Mouse (Mus musculus) induced T-regulatory cell, adult 2 months (primary cell): ENCODE measurements around the gene Dlx2.

ENCODE experiments used
- DNase-seq: peaks from one replicate; pipeline ENCODE4 v3.0.0-alpha.2; 2012; ENCODE audit warnings: low read depth

The Dlx2 gene

GRCm38 (mm10) chr2:71540611-71541417, 5.7 kb downstream of the Dlx2 start:
- DNase-seq, result peak; percentile 14

DNA sequence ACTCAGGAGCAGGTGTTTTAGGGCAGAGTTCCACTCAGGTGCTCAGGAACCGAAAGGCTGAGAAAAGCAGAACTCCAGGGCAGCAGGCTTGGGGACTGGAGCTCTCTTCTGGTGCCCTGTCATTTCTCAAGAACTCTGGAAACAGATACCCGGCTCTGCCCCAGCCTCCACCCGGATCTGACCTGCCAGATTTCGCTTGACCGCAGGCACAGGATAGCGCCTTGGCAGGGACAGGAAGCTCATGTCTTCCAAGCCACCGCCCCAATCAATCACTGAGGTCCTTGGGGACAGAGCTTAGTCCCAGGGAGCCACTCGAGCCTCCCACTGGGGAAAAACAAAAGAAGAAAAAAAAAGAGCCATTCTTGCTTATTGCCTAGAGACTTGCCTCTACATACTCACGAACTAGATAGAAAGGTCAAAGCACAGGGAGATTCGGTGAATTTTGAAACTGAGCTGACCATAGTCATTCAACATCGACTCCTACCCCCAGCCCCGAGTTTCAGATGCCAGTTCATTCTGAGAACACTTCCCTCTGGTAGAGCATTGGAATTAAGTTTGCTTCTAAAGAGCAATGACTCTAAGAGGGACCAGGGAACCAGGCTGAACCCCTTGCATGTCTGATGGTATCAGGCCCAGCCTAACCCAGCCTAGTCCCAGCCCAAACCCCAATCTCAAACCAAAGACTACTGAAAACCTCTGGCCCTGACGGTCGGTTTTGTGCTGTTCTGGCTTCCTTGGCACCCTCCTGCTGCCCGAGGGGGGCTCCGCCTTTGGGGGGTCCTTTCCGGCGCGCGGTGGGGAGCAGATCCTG, 12.1 kb downstream of the Dlx2 start:
- DNase-seq, result peak; percentile 27

- peak; percentile 10 for DNase-seq
These were observed 13.5 kb downstream of the Dlx2 start for GRCm38 (mm10) chr2:71533094-71533493.

DNA sequence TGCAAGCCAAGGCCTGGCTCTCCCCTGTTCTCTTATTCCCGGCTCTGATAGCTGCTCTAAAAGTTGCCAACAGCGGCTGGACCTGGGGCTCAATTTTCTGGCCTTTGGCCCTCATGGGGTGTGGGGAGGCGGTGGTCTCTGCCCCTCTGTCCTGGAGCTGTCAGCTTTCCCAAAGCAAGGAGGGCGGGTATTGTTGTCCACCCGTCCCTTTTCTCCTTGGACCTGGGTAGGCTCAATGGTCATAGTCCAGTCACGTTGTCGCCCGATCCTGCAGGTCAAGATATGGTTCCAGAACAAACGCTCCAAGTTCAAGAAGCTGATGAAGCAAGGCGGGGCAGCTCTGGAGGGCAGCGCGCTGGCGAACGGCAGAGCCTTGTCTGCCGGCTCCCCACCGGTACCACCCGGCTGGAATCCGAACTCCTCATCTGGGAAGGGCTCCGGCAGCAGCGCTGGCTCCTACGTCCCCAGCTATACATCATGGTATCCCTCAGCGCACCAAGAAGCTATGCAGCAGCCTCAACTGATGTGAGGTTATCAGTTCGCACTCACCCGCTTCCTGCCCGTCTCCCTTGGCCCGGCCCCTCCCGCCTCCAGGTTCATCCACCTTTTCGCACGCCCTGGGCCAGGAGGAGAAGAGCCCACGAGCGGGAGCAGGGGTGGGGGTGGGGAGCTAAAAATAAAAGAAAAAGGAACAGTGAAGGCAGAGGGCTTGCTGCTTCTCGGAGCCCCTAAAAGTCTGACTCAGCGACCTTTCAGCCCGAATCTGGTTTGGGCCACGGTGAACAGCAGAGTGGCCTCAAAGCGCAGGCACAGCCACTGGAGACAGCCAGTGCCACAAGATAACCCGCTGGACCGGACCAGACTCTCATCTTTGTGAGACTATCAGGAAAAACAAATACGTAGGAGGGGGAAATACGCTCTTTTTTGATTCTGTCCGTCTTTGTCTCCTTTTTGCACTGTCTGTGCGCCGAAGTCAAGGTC, 14.3 kb downstream of the Dlx2 start:
- DNase-seq, result peak; percentile 39

- DNase-seq, result no peak
These were observed 15.4 kb downstream of the Dlx2 start for GRCm38 (mm10) chr2:71531124-71531590.

DNA sequence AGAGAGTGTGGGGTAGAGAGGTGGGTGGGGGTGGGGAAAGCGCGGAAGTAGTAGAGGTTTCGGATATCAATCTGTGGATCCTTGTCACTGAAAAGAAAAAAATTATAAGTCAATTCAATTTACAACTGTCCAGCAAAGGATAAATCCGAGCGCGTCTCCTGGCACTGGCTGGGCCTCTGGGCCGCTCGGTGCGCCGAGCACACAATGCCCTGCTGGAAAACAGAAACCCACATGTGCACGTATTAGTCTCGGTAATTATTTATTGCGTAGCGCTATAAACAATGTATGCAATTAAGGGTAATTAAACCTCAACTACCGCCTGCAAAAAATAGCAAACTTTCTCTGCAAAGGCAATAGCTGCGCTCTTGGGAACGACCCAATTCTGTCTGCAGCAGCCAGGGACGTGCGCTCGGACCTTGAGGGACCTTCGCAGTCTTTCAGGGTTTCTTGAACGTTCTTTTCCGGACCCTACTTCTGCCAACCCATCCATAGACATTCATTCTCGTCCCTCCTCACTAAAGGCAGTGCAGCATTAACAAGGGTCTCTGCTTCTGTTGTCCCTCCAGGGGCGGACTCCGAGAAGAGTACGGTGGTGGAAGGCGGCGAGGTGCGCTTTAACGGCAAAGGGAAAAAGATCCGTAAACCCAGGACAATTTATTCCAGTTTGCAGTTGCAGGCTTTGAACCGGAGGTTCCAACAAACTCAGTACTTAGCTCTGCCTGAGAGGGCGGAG, 16.0 kb downstream of the Dlx2 start:
- DNase-seq, result peak; percentile 44

DNA sequence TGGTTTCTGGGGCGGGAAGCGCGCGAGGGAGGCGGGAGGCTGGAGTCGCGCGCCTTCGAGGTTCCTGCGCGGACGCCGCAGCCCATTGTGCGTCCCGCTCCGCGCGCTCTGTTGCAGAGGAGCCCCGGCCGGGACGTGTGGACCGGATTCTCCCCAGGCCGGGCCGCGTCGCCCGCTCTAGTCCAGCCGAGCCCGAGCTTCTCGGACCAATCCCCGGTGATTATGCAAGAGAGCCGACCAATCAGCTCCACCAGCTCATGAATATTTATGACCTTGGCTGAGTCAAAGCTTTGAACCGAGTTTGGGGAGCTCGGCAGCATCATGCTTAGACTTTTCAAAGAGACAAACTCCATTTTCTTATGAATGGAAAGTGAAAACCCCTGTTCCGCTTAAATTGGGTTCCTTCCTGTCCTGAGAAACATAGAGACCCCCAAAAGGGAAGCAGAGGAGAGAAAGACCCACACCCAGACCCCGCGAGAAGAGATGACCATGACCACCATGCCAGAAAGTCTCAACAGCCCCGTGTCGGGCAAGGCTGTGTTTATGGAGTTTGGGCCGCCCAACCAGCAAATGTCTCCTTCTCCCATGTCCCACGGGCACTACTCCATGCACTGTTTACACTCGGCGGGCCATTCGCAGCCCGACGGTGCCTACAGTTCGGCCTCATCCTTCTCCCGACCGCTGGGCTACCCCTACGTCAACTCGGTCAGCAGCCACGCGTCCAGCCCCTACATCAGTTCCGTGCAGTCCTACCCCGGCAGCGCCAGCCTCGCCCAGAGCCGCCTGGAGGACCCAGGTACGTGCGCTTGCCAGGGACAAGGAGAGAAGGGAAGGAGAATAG, 16.8 kb downstream of the Dlx2 start:
- DNase-seq, result peak; percentile 84

- no peak for DNase-seq
These were observed 17.6 kb downstream of the Dlx2 start for GRCm38 (mm10) chr2:71528714-71529510.

DNA sequence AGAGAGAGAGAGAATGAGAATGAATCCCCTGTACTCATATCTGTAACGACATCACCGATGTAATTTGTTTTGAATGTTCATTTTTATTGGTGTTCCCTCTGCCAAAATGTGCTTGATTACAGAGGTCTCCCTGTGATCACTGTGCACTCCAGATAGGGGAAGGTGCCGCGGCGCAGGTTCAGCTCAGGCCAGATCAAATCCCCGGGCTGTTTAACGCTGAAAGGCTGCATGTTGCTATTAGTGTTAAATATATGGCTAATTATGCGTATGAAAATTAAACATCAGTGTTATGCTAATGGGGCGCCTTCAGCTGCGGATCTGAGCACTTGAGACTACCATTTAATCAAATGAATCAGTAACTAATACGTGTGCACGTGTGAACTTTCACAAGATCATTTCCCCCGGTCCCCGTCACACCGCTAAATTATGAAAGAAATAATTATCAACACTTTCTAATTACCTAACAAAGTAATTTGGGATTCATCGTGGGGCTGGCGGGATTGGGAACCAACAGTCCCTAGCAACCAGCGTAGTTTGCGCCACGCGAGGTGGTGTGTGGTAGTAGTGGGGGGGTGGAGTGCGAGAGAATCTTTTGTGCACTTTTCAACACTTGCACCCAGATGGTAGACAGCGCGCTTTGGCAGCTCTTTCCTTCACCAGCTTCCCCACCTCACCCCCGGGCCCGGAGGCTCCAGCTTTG, 18.4 kb downstream of the Dlx2 start, which contains the start of gene Dlx1:
Gene Dlx1 (plus strand): TSS at position 100 of the 700 bp plus-strand sequence.
- peak; percentile 48 for DNase-seq

DNA sequence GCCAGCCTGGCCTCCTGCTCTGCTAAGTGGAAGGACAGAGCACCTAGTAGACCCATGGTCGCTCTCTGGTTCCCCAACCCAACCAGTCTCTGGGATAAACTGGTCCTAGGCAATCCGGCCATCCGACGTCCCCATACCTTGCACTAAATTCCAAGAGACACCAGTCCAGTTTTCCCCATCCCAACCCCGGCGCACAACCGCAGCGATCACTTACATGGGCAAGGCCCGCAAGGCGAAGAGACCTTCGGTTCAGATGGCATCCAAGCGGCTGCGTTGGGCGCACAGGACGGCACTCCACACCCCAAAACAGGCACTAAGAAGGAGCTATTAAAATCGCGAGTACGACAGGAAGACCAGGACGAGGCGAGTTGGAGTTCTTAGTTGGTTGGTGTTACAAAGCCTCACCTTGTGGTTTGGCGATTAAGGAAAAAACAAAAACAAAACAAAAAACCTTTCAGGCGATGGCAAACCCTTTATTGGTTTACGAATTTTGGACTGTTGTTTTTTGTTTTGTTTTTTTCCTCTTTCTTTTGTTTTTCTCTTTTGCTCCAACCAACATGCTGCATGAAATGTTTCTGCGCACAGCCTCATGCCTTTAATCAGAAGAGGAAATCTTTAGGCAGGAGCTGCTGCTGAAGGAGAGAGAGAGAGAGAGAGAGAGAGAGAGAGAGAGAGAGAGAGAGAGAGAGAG, 19.1 kb downstream of the Dlx2 start:
- no peak for DNase-seq

DNA sequence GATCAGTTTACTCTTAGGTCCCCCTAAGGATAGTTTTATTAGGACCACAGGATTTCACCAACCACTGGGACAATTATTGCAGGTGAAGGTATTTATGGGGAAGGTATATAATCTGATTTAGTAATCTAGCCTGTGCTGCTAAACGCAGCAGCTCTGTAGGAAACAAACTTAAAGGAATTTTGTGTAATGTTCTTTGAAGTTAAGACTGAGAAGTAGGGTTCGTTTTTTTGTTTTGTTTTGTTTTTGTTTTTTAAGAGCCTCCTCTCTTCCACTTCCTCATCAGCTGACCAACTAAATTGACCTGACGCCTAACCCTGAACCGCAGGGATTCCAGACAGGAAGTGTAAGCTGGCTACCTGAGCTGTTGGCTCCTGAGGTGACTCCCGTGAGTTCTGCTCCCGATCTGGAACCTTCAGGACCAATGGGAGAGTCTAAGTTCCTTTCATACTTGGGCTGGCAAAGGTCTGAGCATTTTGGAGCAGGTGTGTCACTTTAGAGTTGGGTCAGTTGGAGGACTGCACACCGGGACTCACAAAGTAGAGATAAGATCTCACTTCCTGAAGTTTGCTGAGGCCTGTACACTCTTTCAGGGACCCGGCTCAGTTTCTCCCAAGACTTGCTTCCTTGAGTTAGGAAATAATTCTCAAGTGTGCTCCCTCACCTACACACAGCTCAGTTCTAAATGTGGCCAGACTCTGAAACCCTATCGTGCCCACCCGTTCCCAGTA, 19.8 kb downstream of the Dlx2 start:
- peak; percentile 29 for DNase-seq

- DNase-seq, result no peak
These were observed 21.8 kb downstream of the Dlx2 start for GRCm38 (mm10) chr2:71524763-71525162.

DNA sequence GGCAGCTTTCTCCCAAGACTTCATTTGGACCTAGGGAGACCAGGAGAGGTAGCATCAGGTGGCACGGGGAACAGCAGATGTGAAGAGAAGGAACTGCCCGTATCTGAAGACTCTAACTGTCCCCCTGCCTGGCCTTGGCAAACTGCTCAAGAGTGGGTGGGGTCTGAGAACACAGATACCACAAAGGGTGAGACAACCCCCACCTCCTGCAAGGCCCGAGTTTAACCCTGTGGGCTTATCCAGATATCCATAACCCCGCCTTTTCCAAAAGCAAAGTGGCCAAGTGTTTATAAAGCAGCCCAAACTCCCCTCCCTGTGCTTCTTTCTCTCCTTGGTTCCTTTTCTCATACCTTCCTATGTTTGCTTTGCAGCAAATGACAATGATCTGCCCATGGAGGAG, 23.1 kb downstream of the Dlx2 start:
- DNase-seq, result peak; percentile 6

DNA sequence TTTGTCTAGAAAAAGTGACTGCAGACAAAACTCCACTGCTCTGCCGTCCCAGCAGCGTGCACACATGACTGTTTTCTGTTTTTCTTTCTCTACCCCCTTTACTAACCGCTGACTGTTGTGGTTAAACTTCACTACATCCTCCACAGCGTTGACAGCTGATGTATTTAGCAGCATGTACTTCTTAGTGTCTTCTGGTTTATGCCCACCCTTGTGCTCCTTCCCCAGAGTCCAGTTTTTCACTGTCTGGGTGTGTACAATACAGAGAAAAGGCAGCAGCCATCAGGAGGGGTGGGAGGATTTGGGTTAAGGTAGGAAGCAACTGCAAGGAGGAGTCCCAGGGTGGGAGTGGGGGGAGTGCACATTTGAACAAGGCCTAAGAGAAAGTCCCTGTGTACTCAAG, 23.7 kb downstream of the Dlx2 start:
- peak; percentile 49 for DNase-seq

DNA sequence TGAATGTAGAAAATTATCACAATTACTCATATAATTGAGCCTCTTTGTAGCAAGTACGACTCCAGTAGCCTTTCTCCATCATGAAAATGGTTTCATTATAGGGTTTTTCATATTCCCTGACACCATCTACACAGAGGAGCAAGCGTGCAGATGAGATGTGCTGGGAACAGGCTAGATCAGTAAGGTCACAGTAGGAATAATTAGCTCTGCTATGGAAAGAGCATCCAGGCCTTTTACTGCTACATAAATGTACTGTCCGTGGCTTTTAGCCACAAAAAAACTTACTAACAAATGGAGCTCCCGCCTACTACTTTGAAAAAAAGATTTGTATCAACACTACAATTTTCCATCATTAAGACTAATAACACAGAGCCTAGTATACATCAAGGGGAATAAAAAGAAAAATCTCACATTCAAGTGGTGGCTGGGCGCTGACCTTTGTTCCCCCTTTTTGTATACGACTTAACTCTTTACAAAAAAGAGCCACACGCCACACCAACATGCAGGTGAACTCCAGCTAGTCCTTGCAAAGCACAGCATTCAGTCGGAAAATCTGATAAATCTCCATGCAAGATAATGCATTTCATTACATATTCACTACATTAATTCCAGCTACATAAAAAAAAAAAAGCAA, 29.0 kb downstream of the Dlx2 start:
- DNase-seq, result no peak

DNA sequence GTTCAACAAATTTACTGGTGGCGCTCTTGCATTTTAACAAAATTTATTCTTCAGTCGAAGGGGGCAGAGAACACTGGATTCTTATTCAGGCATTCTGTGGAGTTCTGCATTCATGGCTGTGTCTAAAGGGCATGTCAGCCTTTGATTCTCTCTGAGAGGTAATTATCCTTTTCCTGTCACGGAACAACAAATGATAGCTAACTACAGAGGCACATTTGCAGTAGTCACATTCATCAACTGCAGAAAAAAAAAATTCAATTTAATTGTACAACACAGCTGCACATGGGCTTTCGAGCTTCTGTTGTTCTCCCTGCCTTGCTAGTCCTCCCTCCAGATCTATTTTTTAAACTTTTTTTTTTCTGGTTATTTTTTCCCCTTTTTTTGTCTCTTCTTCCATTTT, 29.6 kb downstream of the Dlx2 start:
- DNase-seq, result no peak

GRCm38 (mm10) chr2:71512326-71512725, 34.2 kb downstream of the Dlx2 start:
- DNase-seq, result no peak
